10 mouse cellular contexts compared by ENCODE assay signal in the genomic region with DNA sequence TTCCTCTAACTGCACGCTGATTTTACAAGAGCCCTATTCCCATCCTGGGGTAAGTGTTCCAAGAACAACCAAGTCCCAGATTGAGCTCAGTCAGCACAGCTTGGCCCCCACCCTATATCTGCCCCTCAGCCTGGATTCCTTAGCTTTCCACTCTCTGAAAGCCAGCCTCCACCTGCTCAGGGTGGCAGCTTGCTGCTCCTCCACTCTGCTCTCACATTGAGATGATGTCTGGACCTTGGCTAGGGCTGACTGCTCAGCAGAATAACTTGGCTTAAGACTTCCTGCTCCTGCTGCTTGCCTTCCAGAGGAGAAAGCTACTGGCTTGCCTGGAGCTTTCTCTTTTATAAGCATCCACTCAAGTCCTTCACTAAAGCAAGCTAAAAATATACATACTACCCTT.
"Had no signal": no experiment of that assay in that cellular context is flagged by ENCODE, and none has a peak within 500 bp of the region (broad histone marks: within the 10 kb centered on the region; RNA-seq: fewer than 3 reads in every experiment).

No protein-coding gene starts in this region.

- DNase-seq: kidney, adult 8-10 months; kidney, postnatal 10 days; kidney, postnatal 36 days; layer of hippocampus, postnatal 36 days; liver; lung, adult 18-20 months; lung, postnatal 10 days; lung, postnatal 36 days; thymus, adult 18-20 months; thymus, postnatal 36 days had no signal
